Mouse (Mus musculus) MEL (cell line): ENCODE data around the gene Ccna1. TPM values are rescaled to one million over a fixed set of nuclear protein-coding genes. Genes with fewer than 3 reads are reported as not detected.

Source experiments
- DNase-seq: peaks from one replicate; pipeline ENCODE4 v3.0.0; 2011; ENCODE audit warnings: low read depth, low spot score
- H3K27ac ChIP-seq: 2 replicates; pipeline ENCODE4 v1.5.1; 2012; ENCODE audit warnings: low read depth, mild to moderate bottlenecking, control low read depth, low read length, moderate library complexity; ENCODE audit not compliant: control insufficient read depth
- H3K27me3 ChIP-seq, 2 experiments: fragments of 150-350 bp in 1 of 2; sonication (generic) in 1 of 2; 2 replicates each; pipeline ENCODE4 v1.6.1; 2012; ENCODE audit warnings: low read length in 2 of 2, mild to moderate bottlenecking in 2 of 2, improper control_type of control experiment in 1 of 2, moderate library complexity in 1 of 2; ENCODE audit not compliant: insufficient read depth in 2 of 2, control insufficient read depth in 1 of 2
- H3K36me3 ChIP-seq, 2 experiments: 2 replicates each; pipeline ENCODE4 v1.6.1; 2012 to 2014; ENCODE audit warnings: low read length in 2 of 2, improper control_type of control experiment in 1 of 2, inconsistent platforms in 1 of 2, mild to moderate bottlenecking in 1 of 2; ENCODE audit not compliant: insufficient read depth in 2 of 2, control insufficient read depth in 1 of 2
- H3K4me1 ChIP-seq, 2 experiments: fragments of 150-350 bp in 1 of 2; sonication (generic) in 1 of 2; 2 replicates each; pipeline ENCODE4 v1.6.1; 2012; ENCODE audit warnings: low read length in 2 of 2, improper control_type of control experiment in 1 of 2, mild to moderate bottlenecking in 1 of 2; ENCODE audit not compliant: insufficient read depth in 2 of 2, control insufficient read depth in 1 of 2
- H3K4me3 ChIP-seq, 2 experiments: fragments of 150-350 bp in 1 of 2; sonication (generic) in 1 of 2; 2 replicates each; pipeline ENCODE4 v1.5.1; 2012; ENCODE audit warnings: low read depth in 2 of 2, low read length in 2 of 2, mild to moderate bottlenecking in 2 of 2, moderate library complexity in 2 of 2, control low read depth in 1 of 2, improper control_type of control experiment in 1 of 2; ENCODE audit not compliant: control insufficient read depth in 1 of 2, insufficient read depth in 1 of 2
- H3K79me2 ChIP-seq: 2 replicates; pipeline ENCODE4 v1.6.1; 2012; ENCODE audit warnings: mild to moderate bottlenecking, low read length, moderate library complexity; ENCODE audit not compliant: control insufficient read depth, poor library complexity, insufficient read depth
- H3K9ac ChIP-seq: 2 replicates; pipeline ENCODE4 v1.6.1; 2012; ENCODE audit warnings: low read depth, mild to moderate bottlenecking, control low read depth, low read length, moderate library complexity; ENCODE audit not compliant: control insufficient read depth, poor library complexity, severe bottlenecking
- H3K9me3 ChIP-seq: fragments of 150-350 bp; sonication (generic); replicated peaks from 2 replicates; pipeline ENCODE4 v1.6.1; 2012; ENCODE audit warnings: mild to moderate bottlenecking, low read length, improper control_type of control experiment, moderate library complexity; ENCODE audit not compliant: insufficient read depth
- CTCF ChIP-seq, 3 experiments: IDR thresholded peaks in 2 of 3; conservative IDR thresholded peaks in 1 of 3; 2 replicates each; pipeline ENCODE4 v1.5.1; 2011 to 2012; ENCODE audit warnings: low read length in 3 of 3, low read depth in 2 of 3, mild to moderate bottlenecking in 2 of 3, improper control_type of control experiment in 1 of 3, inconsistent platforms in 1 of 3, mixed read lengths in 1 of 3, moderate library complexity in 1 of 3; ENCODE audit not compliant: control insufficient read depth in 1 of 3, insufficient read depth in 1 of 3, poor library complexity in 1 of 3, severe bottlenecking in 1 of 3
- ELF1 ChIP-seq: IDR thresholded peaks from 2 replicates; pipeline ENCODE4 v1.6.1; 2014; ENCODE audit warnings: low read depth, mild to moderate bottlenecking, inconsistent platforms, low read length, improper control_type of control experiment, moderate library complexity
- EP300 ChIP-seq, 2 experiments: IDR thresholded peaks; 2 replicates each; pipeline ENCODE4 v1.6.1; 2011; ENCODE audit warnings: improper control_type of control experiment in 2 of 2, low read length in 2 of 2, low read depth in 1 of 2, mild to moderate bottlenecking in 1 of 2
- ETS1 ChIP-seq: IDR thresholded peaks from 2 replicates; pipeline ENCODE4 v1.6.1; 2012; ENCODE audit warnings: low read depth, mild to moderate bottlenecking, inconsistent platforms, low read length, improper control_type of control experiment, moderate library complexity
- GABPA ChIP-seq: IDR thresholded peaks from 2 replicates; pipeline ENCODE4 v1.6.1; 2012; ENCODE audit warnings: low read depth, mild to moderate bottlenecking, inconsistent platforms, low read length, improper control_type of control experiment, moderate library complexity
- HCFC1 ChIP-seq: IDR thresholded peaks from 2 replicates; pipeline ENCODE4 v1.6.1; 2012; ENCODE audit warnings: low read depth, mild to moderate bottlenecking, inconsistent platforms, low read length, improper control_type of control experiment, moderate library complexity
- KAT2A ChIP-seq: conservative IDR thresholded peaks from 2 replicates; pipeline ENCODE4 v1.6.1; 2012; ENCODE audit warnings: low read depth, low read length, improper control_type of control experiment, inconsistent platforms
- MAFK ChIP-seq: IDR thresholded peaks from 2 replicates; pipeline ENCODE4 v1.6.1; 2011; ENCODE audit warnings: low read depth, mild to moderate bottlenecking, low read length, improper control_type of control experiment, borderline replicate concordance
- MAZ ChIP-seq: IDR thresholded peaks from 2 replicates; pipeline ENCODE4 v1.6.1; 2012; ENCODE audit warnings: low read depth, mild to moderate bottlenecking, inconsistent platforms, low read length, improper control_type of control experiment
- MEF2A ChIP-seq: IDR thresholded peaks from 2 replicates; pipeline ENCODE4 v1.6.1; 2014; ENCODE audit warnings: low read depth, mild to moderate bottlenecking, inconsistent platforms, low read length, improper control_type of control experiment; ENCODE audit not compliant: poor library complexity, insufficient replicate concordance, severe bottlenecking; ENCODE audit errors: extremely low read depth
- MXI1 ChIP-seq: IDR thresholded peaks from 2 replicates; pipeline ENCODE4 v1.6.1; 2011; ENCODE audit warnings: mild to moderate bottlenecking, low read depth, low read length, improper control_type of control experiment
- MYC ChIP-seq: IDR thresholded peaks from 2 replicates; pipeline ENCODE4 v1.6.1; 2011; ENCODE audit warnings: low read depth, mild to moderate bottlenecking, low read length, improper control_type of control experiment, moderate library complexity
- NRF1 ChIP-seq: IDR thresholded peaks from 2 replicates; pipeline ENCODE4 v1.6.1; 2014; ENCODE audit warnings: low read depth, mild to moderate bottlenecking, inconsistent platforms, low read length, improper control_type of control experiment, moderate library complexity; ENCODE audit not compliant: poor library complexity, insufficient read depth, severe bottlenecking
- POLR2A ChIP-seq, 2 experiments: IDR thresholded peaks; 2 replicates each; pipeline ENCODE4 v1.6.1; 2011 to 2012; ENCODE audit warnings: low read length in 2 of 2, mild to moderate bottlenecking in 2 of 2, control low read depth in 1 of 2, improper control_type of control experiment in 1 of 2, low read depth in 1 of 2, moderate library complexity in 1 of 2; ENCODE audit not compliant: control insufficient read depth in 1 of 2, insufficient read depth in 1 of 2, poor library complexity in 1 of 2
- POLR2AphosphoS2 ChIP-seq: IDR thresholded peaks from 2 replicates; pipeline ENCODE4 v1.6.1; 2011; ENCODE audit warnings: low read length, improper control_type of control experiment
- POLR2AphosphoS5 ChIP-seq: IDR thresholded peaks from 2 replicates; pipeline ENCODE4 v1.6.1; 2012; ENCODE audit warnings: low read depth, borderline replicate concordance, mild to moderate bottlenecking, inconsistent platforms, low read length, moderate library complexity, mixed read lengths
- RAD21 ChIP-seq: IDR thresholded peaks from 2 replicates; pipeline ENCODE4 v1.6.1; 2011; ENCODE audit warnings: mild to moderate bottlenecking, low read depth, low read length, improper control_type of control experiment
- TAL1 ChIP-seq: IDR thresholded peaks from 2 replicates; pipeline ENCODE4 v1.6.1; 2012; ENCODE audit warnings: mild to moderate bottlenecking, inconsistent platforms, low read length, moderate library complexity, mixed read lengths
- USF1 ChIP-seq: IDR thresholded peaks from 2 replicates; pipeline ENCODE4 v1.6.1; 2014; ENCODE audit warnings: low read depth, mild to moderate bottlenecking, inconsistent platforms, low read length, improper control_type of control experiment, moderate library complexity
- USF2 ChIP-seq, 2 experiments: IDR thresholded peaks; 2 replicates each; pipeline ENCODE4 v1.6.1; 2011 to 2012; ENCODE audit warnings: improper control_type of control experiment in 2 of 2, low read length in 2 of 2, borderline replicate concordance in 1 of 2, inconsistent platforms in 1 of 2, low read depth in 1 of 2, mild to moderate bottlenecking in 1 of 2; ENCODE audit not compliant: insufficient read depth in 1 of 2
- ZC3H11A ChIP-seq: IDR thresholded peaks from 2 replicates; pipeline ENCODE4 v1.6.1; 2012; ENCODE audit warnings: low read depth, mild to moderate bottlenecking, inconsistent platforms, low read length, improper control_type of control experiment
- ZKSCAN1 ChIP-seq: IDR thresholded peaks from 2 replicates; pipeline ENCODE4 v1.6.1; 2012; ENCODE audit warnings: low read depth, mild to moderate bottlenecking, inconsistent platforms, low read length, improper control_type of control experiment, moderate library complexity
- ZMIZ1 ChIP-seq: IDR thresholded peaks from 2 replicates; pipeline ENCODE4 v1.6.1; 2012; ENCODE audit warnings: low read depth, mild to moderate bottlenecking, inconsistent platforms, low read length, improper control_type of control experiment, moderate library complexity
- polyA plus RNA-seq, 2 experiments: library from polyadenylated mRNA; stranded (reverse) in 1 of 2; unstranded in 1 of 2; fragments of >175 nt in 1 of 2; fragments of >200 nt in 1 of 2; gene quantifications; 2 replicates each; pipeline versions ENCODE4 v1.2.1 to v1.2.4; 2012; ENCODE audit warnings: low replicate concordance in 2 of 2, low read depth in 1 of 2; ENCODE audit not compliant: insufficient read length in 2 of 2, insufficient read depth in 1 of 2, missing spikeins in 1 of 2
- total RNA-seq: library from RNA; depleted of rRNA; stranded (reverse); fragments of 300-350 nt; gene quantifications from 2 replicates; pipeline ENCODE4 v1.2.3, GENCODE M21; 2012

The Ccna1 gene
- total and polyA plus RNA-seq, 3 experiments: not detected

DNA sequence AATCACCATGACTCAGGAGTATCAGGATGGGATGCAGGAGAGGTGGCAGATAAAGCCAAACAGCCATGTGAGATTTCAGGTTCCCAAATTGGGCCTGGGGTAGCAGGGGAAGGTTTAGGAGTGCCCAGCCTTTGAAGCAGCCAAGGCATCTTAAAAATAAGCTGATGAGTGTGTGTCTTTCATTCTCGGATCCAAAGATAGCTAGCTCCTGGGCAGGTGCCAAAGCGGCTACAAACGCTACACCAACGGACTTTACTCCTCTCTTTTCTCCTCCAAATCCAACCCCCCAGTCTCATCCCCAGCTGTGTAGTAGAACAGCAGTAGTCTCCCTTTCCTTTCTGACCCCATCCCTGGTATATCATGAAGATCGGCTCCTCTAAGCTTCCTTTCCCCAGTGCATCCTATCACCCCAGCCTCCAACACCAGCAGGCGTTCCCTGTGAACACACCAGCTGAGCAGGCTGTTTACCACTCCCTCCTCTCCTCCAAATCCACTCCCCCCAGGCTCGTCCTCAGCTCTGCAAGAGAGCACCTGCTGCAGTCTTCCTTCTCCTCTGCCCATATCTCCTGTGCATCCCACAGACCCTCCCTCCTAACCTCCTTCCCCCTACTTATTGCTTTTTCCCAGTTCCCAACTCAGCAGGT is 12.6 kb upstream of the Ccna1 start:
- no peaks in the 10 kb centered on the region for H3K79me2 ChIP-seq
- no peak overlapping the region for H3K4me3 ChIP-seq
- H3K9me3 ChIP-seq: no peaks in the 10 kb centered on the region
- no peak for DNase-seq
- H3K9ac ChIP-seq: no peak overlapping the region
- H3K27ac ChIP-seq: no peak overlapping the region
- no peak for TF ChIP-seq ZC3H11A
- no peak for TF ChIP-seq ETS1
- TF ChIP-seq MAFK: no peak
- TF ChIP-seq RAD21: no peak
- no peak for TF ChIP-seq USF1
- TF ChIP-seq TAL1: no peak
- TF ChIP-seq ELF1: no peak
- no peak for TF ChIP-seq MEF2A
- TF ChIP-seq MXI1: no peak
- TF ChIP-seq CTCF (IDR thresholded peaks at IDR 0.05 in 2 of 3, conservative IDR thresholded peaks at IDR 0.05 in 1 of 3; ENCODE audit: control insufficient read depth in 1 of 3, insufficient read depth in 1 of 3, low read depth in 2 of 3, low read length in 3 of 3, poor library complexity in 1 of 3, severe bottlenecking in 1 of 3): no peak
- no peak for TF ChIP-seq POLR2A (IDR thresholded peaks at IDR 0.05; ENCODE audit: control insufficient read depth in 1 of 2, insufficient read depth in 1 of 2, low read depth in 1 of 2, low read length in 2 of 2, poor library complexity in 1 of 2)
- no peak for TF ChIP-seq ZKSCAN1
- TF ChIP-seq USF2 (IDR thresholded peaks at IDR 0.05; ENCODE audit: borderline replicate concordance in 1 of 2, insufficient read depth in 1 of 2, low read depth in 1 of 2, low read length in 2 of 2): no peak
- no peak for TF ChIP-seq KAT2A
- H3K4me1 ChIP-seq: no peaks in the 10 kb centered on the region; a peak in 1 of 4 replicates
- H3K27me3 ChIP-seq: 0 out of 4 replicates have a peak, but pooled peaks cover 0 to 2% of the 10 kb centered on the region in 2 experiments
- H3K36me3 ChIP-seq: no peaks in the 10 kb centered on the region

DNA sequence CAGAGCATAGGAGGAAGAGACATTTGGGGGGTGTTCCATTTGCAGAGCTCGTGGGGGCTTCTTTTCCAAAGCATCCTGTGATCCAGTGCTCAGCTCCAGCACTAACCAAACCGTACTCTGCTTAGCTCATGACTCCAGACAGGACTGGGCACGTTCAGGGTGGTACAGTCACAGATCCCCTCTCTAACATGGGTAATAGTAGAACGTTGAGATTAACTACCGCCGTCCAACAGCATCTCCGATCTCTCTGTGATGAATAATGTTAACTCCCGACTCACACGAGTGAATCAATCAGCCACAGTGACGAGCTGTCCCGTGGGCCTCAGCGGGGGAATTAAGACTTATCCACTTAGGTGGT is 11.3 kb upstream of the Ccna1 start:
- H3K79me2 ChIP-seq: no peaks in the 10 kb centered on the region
- no peak for TF ChIP-seq MAZ
- TF ChIP-seq NRF1: no peak
- TF ChIP-seq ETS1: no peak
- TF ChIP-seq HCFC1: no peak
- TF ChIP-seq EP300 (IDR thresholded peaks at IDR 0.05; ENCODE audit: low read depth in 1 of 2, low read length in 2 of 2): no peak
- TF ChIP-seq POLR2AphosphoS5: no peak
- TF ChIP-seq GABPA: no peak
- no peak for TF ChIP-seq ZC3H11A
- TF ChIP-seq ZMIZ1: no peak
- no peak for TF ChIP-seq MYC
- no peak for TF ChIP-seq USF1
- no peak for TF ChIP-seq POLR2AphosphoS2
- no peaks in the 10 kb centered on the region for H3K36me3 ChIP-seq

More for the DNA sequence above, 11.3 kb upstream of the Ccna1 start:
- H3K4me1 ChIP-seq: no peaks in the 10 kb centered on the region; a peak in 1 of 4 replicates
- no peaks in the 10 kb centered on the region for H3K9me3 ChIP-seq
- H3K27me3 ChIP-seq: 0 out of 4 replicates have a peak, but pooled peaks cover 0 to 2% of the 10 kb centered on the region in 2 experiments
- H3K9ac ChIP-seq: no peak overlapping the region
- no peak for DNase-seq
- no peak overlapping the region for H3K4me3 ChIP-seq
- H3K27ac ChIP-seq: no peak overlapping the region
